Mouse (Mus musculus) embryonic fibroblast, embryonic 13.5 days (primary cell): ENCODE measurements around the gene Prkcg. TPM values are rescaled to one million over a fixed set of nuclear protein-coding genes. Genes with fewer than 3 reads are reported as not detected.

Experiments used
- H3K27ac ChIP-seq: 2 replicates; pipeline ENCODE4 v1.5.1; 2012; ENCODE audit warnings: low read length, control low read depth, inconsistent platforms; ENCODE audit not compliant: insufficient read depth
- H3K4me1 ChIP-seq: 2 replicates; pipeline ENCODE4 v1.6.1; 2011; ENCODE audit warnings: low read length; ENCODE audit not compliant: control insufficient read depth, insufficient read depth
- H3K4me3 ChIP-seq: 2 replicates; pipeline ENCODE4 v1.5.1; 2011; ENCODE audit warnings: mild to moderate bottlenecking, control low read depth, low read length; ENCODE audit not compliant: insufficient read depth
- CTCF ChIP-seq: IDR thresholded peaks from 2 replicates; pipeline ENCODE4 v1.5.1; 2011; ENCODE audit warnings: mild to moderate bottlenecking, control low read depth, low read length, moderate library complexity, borderline replicate concordance; ENCODE audit not compliant: insufficient read depth
- POLR2A ChIP-seq: IDR thresholded peaks from 2 replicates; pipeline ENCODE4 v1.6.1; 2011; ENCODE audit warnings: low read depth, mild to moderate bottlenecking, control low read depth, low read length, moderate library complexity
- polyA plus RNA-seq: library from polyadenylated mRNA; stranded (reverse); fragments of >200 nt; gene quantifications from 2 replicates; pipeline ENCODE4 v1.2.4, GENCODE M21; 2011; ENCODE audit warnings: low read depth; ENCODE audit not compliant: missing spikeins, insufficient read length

Gene Prkcg
- polyA plus RNA-seq, 1 experiment, result 0.60 TPM

GRCm38 (mm10) chr7:3373754-3374153, 84.8 kb downstream of the Prkcg start:
- Histone ChIP-seq H3K27ac (no peak overlapping the region), H3K4me1 (no peaks in the 10 kb centered on the region), H3K4me3 (no peak overlapping the region)
- no peak for TF ChIP-seq CTCF
- TF ChIP-seq POLR2A, result no peak

- H3K4me3 ChIP-seq, result no peak overlapping the region
- H3K4me1 ChIP-seq, result no peaks in the 10 kb centered on the region
- no peak for TF ChIP-seq CTCF
- no peak for TF ChIP-seq POLR2A
- no peak overlapping the region for H3K27ac ChIP-seq
These were observed 87.9 kb downstream of the Prkcg start for GRCm38 (mm10) chr7:3376831-3377230.

Other genes starting within 250 kb of the Prkcg start
- not detected in 2 replicates for gene AU018091, start 120.0 kb upstream of the Prkcg start, polyA plus RNA-seq
- gene Nlrp12, start 39.4 kb upstream of the Prkcg start, polyA plus RNA-seq, result not detected in 2 replicates
- gene Myadm, start 99 bp upstream of the Prkcg start, polyA plus RNA-seq, result 469 and 684 TPM in 2 replicates
- gene Cacng7, start 43.8 kb downstream of the Prkcg start, polyA plus RNA-seq, result 62.4 and 63.7 TPM in 2 replicates
- gene Cacng8, start 101.5 kb downstream of the Prkcg start, polyA plus RNA-seq, result 3.7 and 4.1 TPM in 2 replicates
- not detected in 2 replicates for gene Cacng6, start 135.0 kb downstream of the Prkcg start, polyA plus RNA-seq
- 0.43 TPM in 1 of 2 replicates, not detected in the other for gene Tarm1, start 213.4 kb downstream of the Prkcg start, polyA plus RNA-seq